Mouse (Mus musculus) neural tube, embryonic 10.5 days (tissue): Measurements from ENCODE around the gene Wdr24.

Source experiments
- DNase-seq: peaks from one replicate; pipeline ENCODE4 v3.0.0-alpha.2; 2017; ENCODE audit warnings: low spot score; ENCODE audit errors: extremely low spot score

The Wdr24 gene

GRCm38 (mm10) chr17:25823452-25823851, at the start of gene Wdr24:
Wdr24 (plus strand) TSS chr17:25823627.
- peak; percentile 65 for DNase-seq

GRCm38 (mm10) chr17:25775318-25776062, 47.9 kb upstream of the Wdr24 start:
- no peak for DNase-seq

- DNase-seq: no peak
Observed at GRCm38 (mm10) chr17:25777948-25778347, 45.5 kb upstream of the Wdr24 start.

DNA sequence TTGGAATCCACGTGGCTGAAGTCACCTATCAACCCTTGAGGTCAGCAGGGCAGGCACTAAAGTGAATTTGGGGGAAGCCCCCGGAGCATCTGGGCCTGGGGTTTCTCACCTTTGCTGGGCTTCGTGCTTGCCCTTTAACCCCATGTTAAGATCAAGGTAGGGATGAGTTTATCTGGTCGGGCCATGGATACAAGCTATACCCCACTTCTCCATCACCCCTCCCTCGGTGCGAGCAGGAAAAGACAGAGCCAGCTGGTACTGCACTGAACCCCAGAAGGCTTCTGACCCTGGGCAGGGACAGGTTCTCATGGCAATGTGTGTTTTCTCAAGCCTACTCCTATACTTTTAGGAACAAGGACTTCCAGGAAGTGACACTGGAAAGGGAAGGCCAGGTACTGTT, 42.1 kb upstream of the Wdr24 start:
- DNase-seq: no peak

DNA sequence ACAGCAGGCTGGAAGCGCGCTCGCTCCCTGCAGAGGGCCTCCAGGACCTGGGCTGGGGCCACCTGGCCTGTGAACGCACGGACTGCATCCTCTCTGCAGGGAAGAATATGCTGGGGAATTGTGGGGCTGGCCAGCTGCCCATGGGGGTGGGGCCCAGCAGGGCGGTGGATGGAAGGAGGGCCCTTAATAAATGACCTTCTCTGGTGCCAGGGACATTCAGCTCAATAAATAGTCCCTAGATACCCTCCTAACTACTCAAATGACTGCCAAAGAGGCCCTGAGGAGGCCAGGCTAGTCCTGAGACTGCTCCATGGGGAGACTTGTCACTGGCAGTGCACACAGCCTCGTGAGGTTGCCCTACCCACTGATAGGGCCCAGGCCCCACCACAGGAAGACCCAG, 40.3 kb upstream of the Wdr24 start:
- DNase-seq: no peak

DNA sequence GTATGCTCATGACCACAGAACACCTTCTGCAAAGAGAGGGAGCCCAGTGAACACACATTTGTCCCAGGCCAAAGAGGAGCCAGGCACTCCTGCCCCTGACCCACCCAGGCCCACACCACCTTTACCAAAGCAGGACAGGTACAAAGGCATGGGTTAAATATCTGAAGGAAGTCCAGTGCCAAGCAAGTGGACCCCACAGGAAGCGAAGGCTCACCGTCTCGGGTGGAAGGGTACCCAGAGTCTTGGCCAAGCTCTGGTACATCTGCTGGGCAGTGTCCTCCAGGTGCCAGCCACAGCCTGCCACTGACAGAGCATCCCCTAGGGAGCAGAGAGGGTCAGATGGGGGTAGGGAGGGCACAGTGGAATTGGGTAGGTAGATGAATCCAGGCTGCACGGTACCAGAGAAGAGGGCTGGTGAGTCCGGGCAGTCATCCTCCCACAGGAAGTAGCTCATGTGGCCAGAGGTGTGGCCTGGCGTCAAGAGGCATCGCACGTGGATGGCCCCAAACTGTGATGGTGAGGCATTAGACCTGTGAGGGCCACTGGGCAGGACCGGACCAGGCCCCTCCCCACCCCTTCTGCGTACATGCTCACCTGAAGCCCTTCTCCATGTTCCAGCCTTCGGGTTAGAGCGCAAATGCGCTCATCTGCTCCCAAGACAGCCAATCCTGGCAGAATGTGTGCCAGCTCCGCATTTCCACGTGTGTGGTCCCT, 39.4 kb upstream of the Wdr24 start:
- DNase-seq: no peak

- DNase-seq: peak; percentile 99
Observed at GRCm38 (mm10) chr17:25785281-25785745, 38.1 kb upstream of the Wdr24 start, which contains the start of gene Haghl. Haghl (minus strand) TSS chr17:25785673.

DNA sequence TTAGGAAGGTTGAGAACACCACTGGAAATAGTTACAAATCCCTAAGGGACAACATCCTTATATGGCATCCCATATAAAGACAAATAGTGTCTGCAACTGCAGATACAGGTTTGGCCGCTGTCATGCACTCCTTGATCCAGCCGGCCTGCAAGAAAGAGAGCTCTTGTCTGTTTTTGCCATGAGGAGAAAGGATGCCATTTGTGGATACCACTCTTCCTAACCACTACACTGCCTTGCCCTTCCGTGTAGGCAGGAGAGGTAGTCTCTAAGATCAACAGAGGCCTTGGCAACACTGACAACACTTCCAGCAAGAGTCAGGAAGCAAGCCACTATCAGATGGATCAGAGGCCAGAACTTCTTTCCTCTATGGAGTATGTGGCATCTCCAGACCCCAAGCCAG, 37.1 kb upstream of the Wdr24 start, which contains the start of gene Ccdc78:
TSS of gene Ccdc78 (plus strand) at position 301 of the 400 bp plus-strand sequence.
- no peak for DNase-seq

GRCm38 (mm10) chr17:25786781-25787504, 36.5 kb upstream of the Wdr24 start:
- DNase-seq: no peak

- peak; percentile 35 for DNase-seq
Observed at GRCm38 (mm10) chr17:25791320-25791842, 32.0 kb upstream of the Wdr24 start.

DNA sequence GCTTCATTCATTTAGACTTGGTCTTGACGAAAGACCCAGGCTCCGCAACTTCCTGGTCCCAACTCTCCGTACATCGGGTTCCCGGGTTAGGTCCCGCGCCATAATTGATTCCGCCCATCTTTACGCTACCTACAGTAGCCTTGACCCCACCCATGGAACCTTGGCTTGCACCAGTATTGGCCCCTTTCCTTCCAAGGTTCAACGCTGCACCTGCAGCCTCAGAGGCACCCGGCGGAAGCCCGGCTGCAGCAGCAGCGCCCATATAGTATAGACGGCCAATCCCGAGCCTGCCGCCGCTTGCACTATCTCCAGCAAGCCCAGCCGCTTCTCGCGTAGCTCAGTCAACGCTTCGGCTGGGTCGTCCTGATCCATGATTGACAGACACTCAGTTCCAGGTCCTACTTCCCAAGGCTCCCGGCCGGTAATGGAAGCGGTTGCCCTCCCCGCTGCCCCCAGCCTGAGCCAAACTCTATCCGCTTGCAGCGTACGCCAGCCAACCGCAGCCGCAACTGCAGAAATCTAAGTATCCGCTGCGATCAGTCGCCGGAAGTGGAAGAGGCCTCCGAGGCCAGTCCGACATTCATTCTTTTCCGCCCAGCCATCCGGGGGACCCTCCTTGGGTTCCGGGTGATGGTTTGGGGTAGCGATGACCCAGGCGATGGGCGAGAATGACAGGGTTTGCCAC, 31.4 kb upstream of the Wdr24 start:
- peak; percentile 89 for DNase-seq

- peak; percentile 74 for DNase-seq
Observed at GRCm38 (mm10) chr17:25792615-25793014, 30.8 kb upstream of the Wdr24 start, which contains the start of gene Fam173a. Fam173a (minus strand) TSS chr17:25792901.

DNA sequence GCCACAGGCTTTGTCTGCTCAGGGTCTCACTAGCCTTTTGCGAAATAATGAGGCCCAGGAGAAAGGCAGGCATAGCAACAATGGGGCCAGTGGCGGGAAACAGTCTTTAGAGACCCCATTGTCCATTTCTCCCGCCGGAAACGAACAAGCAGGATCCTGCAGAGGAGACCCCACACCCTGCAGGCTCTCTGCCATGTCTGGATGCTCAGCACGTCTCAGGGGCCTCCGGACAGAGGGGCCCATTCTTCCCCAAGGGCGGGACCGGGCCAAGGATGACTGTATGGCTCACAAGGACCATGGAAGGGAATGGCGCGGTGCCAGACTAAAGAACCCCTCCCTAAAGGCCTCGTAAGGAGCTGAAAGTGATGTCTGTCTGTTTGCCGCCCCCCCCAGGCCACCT, 29.2 kb upstream of the Wdr24 start:
- peak; percentile 49 for DNase-seq

GRCm38 (mm10) chr17:25794998-25795397, 28.4 kb upstream of the Wdr24 start:
- DNase-seq: no peak

- DNase-seq: peak; percentile 88
Observed at GRCm38 (mm10) chr17:25795609-25796092, 27.8 kb upstream of the Wdr24 start, which contains the start of gene AC134908.4. AC134908.4 (minus strand) TSS chr17:25795659.

GRCm38 (mm10) chr17:25796211-25796771, 27.1 kb upstream of the Wdr24 start:
- peak; percentile 55 for DNase-seq

DNA sequence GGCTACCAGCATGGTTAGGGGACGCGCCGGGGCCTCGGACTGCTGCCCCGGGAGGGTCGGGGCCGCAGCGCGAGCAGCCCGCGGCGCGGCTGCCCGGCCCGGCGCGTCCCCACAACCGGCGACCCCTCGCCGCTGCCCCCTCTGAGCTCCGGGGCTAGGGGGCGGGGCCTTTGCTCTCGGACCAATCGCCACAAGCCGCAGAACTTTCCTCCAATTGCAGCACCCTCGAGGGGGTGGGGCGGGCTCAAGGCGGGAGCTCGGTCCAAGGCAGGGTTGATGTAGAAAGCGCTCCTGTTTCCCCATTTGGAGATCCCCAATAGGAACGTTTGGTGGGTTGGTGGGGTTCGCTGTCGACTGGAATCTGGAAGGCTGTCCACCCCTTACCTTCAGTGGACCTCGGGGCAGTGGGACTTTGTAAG, 26.5 kb upstream of the Wdr24 start, which contains the start of gene Metrn:
TSS of gene Metrn (minus strand) at position 186 of the 419 bp plus-strand sequence.
- peak; percentile 93 for DNase-seq

DNA sequence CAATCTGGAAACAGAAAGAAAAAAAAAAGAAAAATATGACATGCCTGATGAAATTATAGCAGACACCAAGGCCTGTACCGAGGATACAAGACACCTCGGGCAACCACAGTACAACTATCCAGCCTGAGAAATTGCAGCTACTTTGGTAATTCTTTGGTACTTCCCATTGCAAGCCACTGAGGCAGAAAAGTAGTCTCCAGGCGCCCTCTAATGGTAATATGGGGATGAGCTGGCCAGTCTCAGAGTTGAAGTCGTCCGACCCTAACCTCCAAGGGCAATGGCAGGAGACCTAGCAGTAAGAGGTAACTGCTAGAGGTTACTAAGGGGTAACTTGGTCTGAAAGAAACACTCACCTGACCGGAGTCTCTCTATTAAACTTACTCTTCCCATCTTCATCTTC, 22.4 kb upstream of the Wdr24 start:
- DNase-seq: peak; percentile 65

GRCm38 (mm10) chr17:25802825-25803517, 20.5 kb upstream of the Wdr24 start:
- peak; percentile 86 for DNase-seq

GRCm38 (mm10) chr17:25806507-25806906, 16.9 kb upstream of the Wdr24 start:
- no peak for DNase-seq
